Mouse (Mus musculus): Measurements from ENCODE around the gene Stx6. TPM values are rescaled to one million over a fixed set of nuclear protein-coding genes. Genes with fewer than 3 reads are reported as not detected.

The Stx6 gene
- total and polyA plus RNA-seq, 3 experiments: 26.0 to 33.4 (median 31.8) TPM

DNA sequence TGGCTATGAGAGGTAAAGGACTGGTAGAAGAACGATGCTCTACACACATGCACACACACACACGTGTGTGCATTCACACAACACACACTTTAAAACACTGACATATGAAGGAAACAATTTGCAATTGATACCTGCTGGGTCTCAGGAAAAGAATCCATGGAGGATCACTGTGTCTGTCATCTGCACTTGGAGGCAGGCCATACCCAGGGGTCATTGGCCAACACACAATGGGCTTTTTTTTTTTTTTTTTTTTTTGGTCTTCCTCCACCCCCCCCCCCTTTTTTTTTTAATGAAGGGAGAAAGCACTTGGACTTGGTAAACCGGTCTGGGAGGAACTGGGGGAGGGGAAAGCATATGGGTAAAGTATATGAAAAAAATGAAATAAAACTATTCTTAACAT lies 49.3 kb downstream of the Stx6 start:
- H3K9ac ChIP-seq (ENCODE audit: insufficient read depth, low read depth): no peak overlapping the region
- in situ Hi-C loops (cut with MboI; ENCODE audit: low pct_ligation_motif_present, low pct_unique_long_range_greater_than_20kb, low sequenced_read_pairs) (loop anchor here (25.0 kb wide), 1 partner anchor 921 kb away; no protein-coding TSS in a partner anchor), dilution Hi-C loops (cut with MboI; ENCODE audit: extremely low pct_ligation_motif_present, extremely low pct_unique_long_range_greater_than_20kb, low sequenced_read_pairs) (loop anchor here (25.0 kb wide), 1 partner anchor 171 kb away; no protein-coding TSS in a partner anchor)
- no peaks in the 10 kb centered on the region for H3K9me3 ChIP-seq (replicated peaks; ENCODE audit: low read length)
- H3K79me2 ChIP-seq (replicated peaks; ENCODE audit: control insufficient read depth, extremely low read depth, insufficient read depth, poor library complexity, severe bottlenecking): no peaks in the 10 kb centered on the region
- DNase-seq (ENCODE audit: extremely low read depth): no peak
- H3K4me3 ChIP-seq (replicated peaks in 1 of 3; ENCODE audit: low read depth in 2 of 3, low read length in 2 of 3, poor library complexity in 1 of 3): no peak overlapping the region
- no peak for TF ChIP-seq NELFE (IDR thresholded peaks at IDR 0.05; ENCODE audit: low read depth, low read length)
- TF ChIP-seq SIN3A (IDR thresholded peaks at IDR 0.05; ENCODE audit: low read length): no peak
- TF ChIP-seq PAX5 (IDR thresholded peaks at IDR 0.05; ENCODE audit: low read length): no peak
- TF ChIP-seq USF2 (conservative IDR thresholded peaks at IDR 0.05; ENCODE audit: low read depth, low read length): no peak
- no peak for TF ChIP-seq ETS1 (conservative IDR thresholded peaks at IDR 0.05; ENCODE audit: low read depth, low read length)
- no peak for TF ChIP-seq MXI1 (IDR thresholded peaks at IDR 0.05; ENCODE audit: low read depth, low read length)
- no peak for TF ChIP-seq TBP (conservative IDR thresholded peaks at IDR 0.05; ENCODE audit: low read depth, low read length)
- no peak for TF ChIP-seq IRF4 (IDR thresholded peaks at IDR 0.05; ENCODE audit: low read depth, low read length)
- TF ChIP-seq E2F4 (IDR thresholded peaks at IDR 0.05; ENCODE audit: insufficient replicate concordance, low read depth, low read length): no peak
- TF ChIP-seq USF1 (IDR thresholded peaks at IDR 0.05; ENCODE audit: low read depth, low read length): no peak
- TF ChIP-seq EP300 (IDR thresholded peaks at IDR 0.05; ENCODE audit: low read length): no peak
- TF ChIP-seq SMC3 (IDR thresholded peaks at IDR 0.05; ENCODE audit: low read depth, low read length): no peak
- no peak for TF ChIP-seq MAZ (IDR thresholded peaks at IDR 0.05; ENCODE audit: low read depth, low read length)
- TF ChIP-seq POLR2AphosphoS2 (IDR thresholded peaks at IDR 0.05; ENCODE audit: low read depth, low read length): no peak
- no peak for TF ChIP-seq CHD1 (IDR thresholded peaks at IDR 0.05; ENCODE audit: low read depth, low read length)
- TF ChIP-seq BHLHE40 (IDR thresholded peaks at IDR 0.05; ENCODE audit: low read depth, low read length): no peak
- TF ChIP-seq JUND (conservative IDR thresholded peaks at IDR 0.05; ENCODE audit: low read depth, low read length): no peak
- TF ChIP-seq MYC (IDR thresholded peaks at IDR 0.05; ENCODE audit: low read depth, low read length): no peak
- no peak for TF ChIP-seq MAFK (IDR thresholded peaks at IDR 0.05; ENCODE audit: insufficient replicate concordance, low read length)
- TF ChIP-seq TCF12 (IDR thresholded peaks at IDR 0.05; ENCODE audit: low read depth, low read length): no peak
- no peak overlapping the region for H3K27ac ChIP-seq (ENCODE audit: insufficient read depth, low read depth)
- H3K4me1 ChIP-seq (ENCODE audit: control insufficient read depth in 1 of 2, insufficient read depth in 2 of 2): no peaks in the 10 kb centered on the region; a peak in 1 of 4 replicates
- peaks cover 18 to 46% of the 10 kb centered on the region in 2 experiments for H3K36me3 ChIP-seq (replicated peaks in 1 of 2; ENCODE audit: control insufficient read depth in 1 of 2, insufficient read depth in 1 of 2, low read length in 1 of 2)
- no peak overlapping the region for H3K4me2 ChIP-seq (ENCODE audit: insufficient read depth, low read depth, poor library complexity, severe bottlenecking)
- no peaks in the 10 kb centered on the region for H3K27me3 ChIP-seq (replicated peaks)

DNA sequence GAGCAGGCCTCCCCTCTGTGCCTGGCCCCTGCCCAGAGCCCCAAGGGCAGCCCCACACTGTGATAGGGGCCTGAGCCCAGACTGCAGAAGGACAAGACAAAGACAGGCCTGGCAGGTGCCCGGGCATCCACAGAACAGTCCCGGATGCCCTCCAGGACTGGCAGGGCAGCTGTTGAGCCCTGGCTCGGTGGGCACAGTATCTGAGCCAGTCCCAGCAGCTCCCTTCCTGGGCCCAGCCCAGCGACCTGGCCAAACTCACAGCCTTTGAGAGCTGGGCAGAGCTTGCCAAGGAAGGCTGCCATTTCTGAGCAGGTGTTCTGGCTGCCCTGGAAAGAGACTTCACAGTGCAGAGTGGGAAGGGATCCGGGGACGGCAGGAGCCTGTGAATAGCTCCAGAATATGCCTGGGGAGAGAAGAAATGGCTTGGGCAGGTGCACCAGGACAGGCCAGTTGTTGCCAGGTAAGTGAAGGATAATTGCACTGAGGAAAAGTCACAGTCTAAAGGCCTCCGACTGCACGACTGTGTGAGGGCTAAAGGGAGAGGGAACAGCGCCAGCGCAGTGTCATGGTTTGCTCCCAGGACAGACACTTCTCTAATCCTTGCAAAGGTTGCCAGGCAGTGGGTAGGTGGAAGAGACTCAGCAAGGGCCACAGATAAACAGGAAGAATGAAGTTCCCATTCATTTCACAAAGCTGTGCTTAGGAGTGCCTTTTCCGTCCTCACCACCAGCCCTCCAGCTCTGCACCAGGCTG lies 51.7 kb downstream of the Stx6 start:
- Histone ChIP-seq H3K9me3 (replicated peaks; ENCODE audit: low read length) (no peaks in the 10 kb centered on the region), H3K27ac (ENCODE audit: insufficient read depth, low read depth) (no peak overlapping the region), H3K79me2 (replicated peaks; ENCODE audit: control insufficient read depth, extremely low read depth, insufficient read depth, poor library complexity, severe bottlenecking) (no peaks in the 10 kb centered on the region), H3K4me3 (replicated peaks in 1 of 3; ENCODE audit: low read depth in 2 of 3, low read length in 2 of 3, poor library complexity in 1 of 3) (no peak overlapping the region), H3K36me3 (replicated peaks in 1 of 2; ENCODE audit: control insufficient read depth in 1 of 2, insufficient read depth in 1 of 2, low read length in 1 of 2) (peaks cover 12 to 37% of the 10 kb centered on the region in 2 experiments), H3K9ac (ENCODE audit: insufficient read depth, low read depth) (no peak overlapping the region), H3K4me1 (ENCODE audit: control insufficient read depth in 1 of 2, insufficient read depth in 2 of 2) (no peaks in the 10 kb centered on the region; a peak in 1 of 4 replicates), H3K27me3 (replicated peaks) (no peaks in the 10 kb centered on the region), H3K4me2 (ENCODE audit: insufficient read depth, low read depth, poor library complexity, severe bottlenecking) (no peak overlapping the region)
- TF ChIP-seq CHD2 (IDR thresholded peaks at IDR 0.05; ENCODE audit: low read length) (no peak), TBP (conservative IDR thresholded peaks at IDR 0.05; ENCODE audit: low read depth, low read length) (no peak), USF1 (IDR thresholded peaks at IDR 0.05; ENCODE audit: low read depth, low read length) (no peak), PAX5 (IDR thresholded peaks at IDR 0.05; ENCODE audit: low read length) (no peak), KAT2A (IDR thresholded peaks at IDR 0.05; ENCODE audit: insufficient replicate concordance, low read length) (no peak), EP300 (IDR thresholded peaks at IDR 0.05; ENCODE audit: low read length) (no peak), NELFE (IDR thresholded peaks at IDR 0.05; ENCODE audit: low read depth, low read length) (no peak), IRF4 (IDR thresholded peaks at IDR 0.05; ENCODE audit: low read depth, low read length) (no peak), RCOR1 (conservative IDR thresholded peaks at IDR 0.05; ENCODE audit: low read depth, low read length) (no peak)
- in situ Hi-C loops (cut with MboI; ENCODE audit: low pct_ligation_motif_present, low pct_unique_long_range_greater_than_20kb, low sequenced_read_pairs): loop anchor here (5.0 to 25.0 kb wide), 2 partner anchors 178 to 923 kb away; no protein-coding TSS in a partner anchor
- dilution Hi-C loops (cut with MboI; ENCODE audit: extremely low pct_ligation_motif_present, extremely low pct_unique_long_range_greater_than_20kb, low sequenced_read_pairs): loop anchor here (25.0 kb wide), 1 partner anchor 173 kb away; no protein-coding TSS in a partner anchor
- DNase-seq (ENCODE audit: extremely low read depth): no peak
